Mouse (Mus musculus): ENCODE measurements at regions not wholly inside any gene's neighbourhood (a gene's known extent, or its start where the extent isn't known, plus 50 kb on each side); places are given as distances from the start of the nearest gene placed in this dataset.
A peak's percentile ranks its signal among the peaks of the same experiment; 100 is the strongest.

- DNase-seq, result no peak
Measured at GRCm38 (mm10) chr15:59784556-59784929, 231.9 kb downstream of the 4933412E24Rik start.

GRCm38 (mm10) chr15:59783782-59784555 lies 232.4 kb downstream of the 4933412E24Rik start:
- DNase-seq, result no peak

- no peak for DNase-seq
Measured at GRCm38 (mm10) chr15:59783393-59783781, 233.0 kb downstream of the 4933412E24Rik start.

GRCm38 (mm10) chr15:59780506-59780905 lies 235.9 kb downstream of the 4933412E24Rik start:
- DNase-seq, result no peak

- peak; percentile 9 for DNase-seq
Measured at GRCm38 (mm10) chr15:59777307-59777871, 239.0 kb downstream of the 4933412E24Rik start.

- DNase-seq, result no peak
Measured at GRCm38 (mm10) chr15:59775781-59776180, 240.6 kb downstream of the 4933412E24Rik start.

- no peak for DNase-seq
Measured at GRCm38 (mm10) chr15:59773983-59774382, 242.4 kb downstream of the 4933412E24Rik start.

GRCm38 (mm10) chr15:59772595-59772994 lies 243.8 kb downstream of the 4933412E24Rik start:
- no peak for DNase-seq

- no peak for DNase-seq
Measured at GRCm38 (mm10) chr15:59762061-59762460, 254.4 kb downstream of the 4933412E24Rik start.

- no peak for DNase-seq
Measured at GRCm38 (mm10) chr15:59760490-59760889, 255.9 kb downstream of the 4933412E24Rik start.

GRCm38 (mm10) chr15:59759566-59759965 lies 256.8 kb downstream of the 4933412E24Rik start:
- no peak for DNase-seq

- no peak for DNase-seq
Measured at GRCm38 (mm10) chr15:59758971-59759370, 257.4 kb downstream of the 4933412E24Rik start.

GRCm38 (mm10) chr15:59756141-59756540 lies 260.3 kb downstream of the 4933412E24Rik start:
- no peak for DNase-seq

GRCm38 (mm10) chr15:59754906-59755305 lies 261.5 kb downstream of the 4933412E24Rik start:
- no peak for DNase-seq

- DNase-seq, result no peak
Measured at GRCm38 (mm10) chr15:59752277-59752676, 264.1 kb downstream of the 4933412E24Rik start.

GRCm38 (mm10) chr15:59746290-59746689 lies 270.1 kb downstream of the 4933412E24Rik start:
- DNase-seq, result no peak

GRCm38 (mm10) chr15:59744411-59744931 lies 271.9 kb downstream of the 4933412E24Rik start:
- no peak for DNase-seq

- no peak for DNase-seq
Measured at GRCm38 (mm10) chr15:59739197-59739596, 277.2 kb downstream of the 4933412E24Rik start.

GRCm38 (mm10) chr15:59737247-59737646 lies 279.2 kb downstream of the 4933412E24Rik start:
- no peak for DNase-seq

GRCm38 (mm10) chr15:59734376-59734775 lies 282.0 kb downstream of the 4933412E24Rik start:
- no peak for DNase-seq

- no peak for DNase-seq
Measured at GRCm38 (mm10) chr15:59733932-59734331, 282.5 kb downstream of the 4933412E24Rik start.

- DNase-seq, result no peak
Measured at GRCm38 (mm10) chr15:59733031-59733810, 283.2 kb downstream of the 4933412E24Rik start.

GRCm38 (mm10) chr15:59731129-59731528 lies 285.3 kb downstream of the 4933412E24Rik start:
- no peak for DNase-seq

Data from cerebellum, adult 11-12 months (tissue).